Mouse (Mus musculus): ENCODE data around the gene Fam160a2. TPM values are rescaled to one million over a fixed set of nuclear protein-coding genes. Genes with fewer than 3 reads are reported as not detected.

The Fam160a2 gene
- polyA plus RNA-seq, 1 experiment from 2014 or later = 45.5 TPM

GRCm38 (mm10) chr7:105342752-105343151, 57.1 kb downstream of the Fam160a2 start:
- 70% methylated on average over 2 of the region's 2 CpGs for WGBS
- ATAC-seq (ENCODE audit: insufficient number of reproducible peaks, insufficient read depth, low FRiP score, low TSS enrichment, low read depth) = no peak

GRCm38 (mm10) chr7:105342170-105342569, 57.7 kb downstream of the Fam160a2 start, which contains the start of gene Olfr691:
TSS of gene Olfr691 (minus strand) at chr7:105342270.
- Histone ChIP-seq H3K4me1 (replicated peaks) (no peaks in the 10 kb centered on the region), H3K9me3 (no peaks in the 10 kb centered on the region), H3K36me3 (no peaks in the 10 kb centered on the region), H3K27me3 (no peaks in the 10 kb centered on the region), H3K27ac (no peak within 1 kb of the TSS), H3K4me3 (replicated peaks) (no peak within 1 kb of the TSS), H3K4me2 (no peak within 1 kb of the TSS), H3K9ac (replicated peaks) (no peak within 1 kb of the TSS)
- ATAC-seq (ENCODE audit: insufficient number of reproducible peaks, insufficient read depth, low FRiP score, low TSS enrichment, low read depth) = no peak
- WGBS = 44% methylated on average over 1 of the region's 1 CpGs

More at GRCm38 (mm10) chr7:105342752-105343151, 57.1 kb downstream of the Fam160a2 start:
- no peaks in the 10 kb centered on the region for H3K9me3 ChIP-seq
- no peak overlapping the region for H3K9ac ChIP-seq (replicated peaks)
- no peaks in the 10 kb centered on the region for H3K36me3 ChIP-seq
- no peak overlapping the region for H3K4me2 ChIP-seq
- no peak overlapping the region for H3K27ac ChIP-seq
- H3K27me3 ChIP-seq = no peaks in the 10 kb centered on the region
- no peaks in the 10 kb centered on the region for H3K4me1 ChIP-seq (replicated peaks)
- no peak overlapping the region for H3K4me3 ChIP-seq (replicated peaks)

GRCm38 (mm10) chr7:105334004-105334403, 65.8 kb downstream of the Fam160a2 start, which contains the start of gene Olfr690:
TSS of gene Olfr690 (minus strand) at chr7:105334104.
- no peak within 1 kb of the TSS for H3K9ac ChIP-seq (replicated peaks)
- H3K4me2 ChIP-seq = no peak within 1 kb of the TSS
- WGBS = 78% methylated on average over 1 of the region's 1 CpGs
- no peak for ATAC-seq (ENCODE audit: insufficient number of reproducible peaks, insufficient read depth, low FRiP score, low TSS enrichment, low read depth)
- H3K36me3 ChIP-seq = no peaks in the 10 kb centered on the region
- H3K27me3 ChIP-seq = no peaks in the 10 kb centered on the region
- H3K27ac ChIP-seq = no peak within 1 kb of the TSS
- no peaks in the 10 kb centered on the region for H3K4me1 ChIP-seq (replicated peaks)
- H3K4me3 ChIP-seq (replicated peaks) = no peak within 1 kb of the TSS
- H3K9me3 ChIP-seq = no peaks in the 10 kb centered on the region

GRCm38 (mm10) chr7:105325302-105325701, 74.6 kb downstream of the Fam160a2 start:
- no peaks in the 10 kb centered on the region for H3K4me1 ChIP-seq (replicated peaks)
- no peaks in the 10 kb centered on the region for H3K36me3 ChIP-seq
- WGBS = 74% methylated on average over 2 of the region's 2 CpGs
- H3K27ac ChIP-seq = no peak overlapping the region
- no peak overlapping the region for H3K4me3 ChIP-seq (replicated peaks)
- no peaks in the 10 kb centered on the region for H3K27me3 ChIP-seq
- H3K9me3 ChIP-seq = no peaks in the 10 kb centered on the region
- no peak overlapping the region for H3K9ac ChIP-seq (replicated peaks)
- ATAC-seq (ENCODE audit: insufficient number of reproducible peaks, insufficient read depth, low FRiP score, low TSS enrichment, low read depth) = no peak
- H3K4me2 ChIP-seq = no peak overlapping the region

Other genes starting within 250 kb of the Fam160a2 start
- gene Olfr684, start 236.4 kb downstream of the Fam160a2 start, polyA plus RNA-seq (2016; fragmentation: Nextera tagmentation; extraction: Ambion mirVana) = not detected in 2 replicates
- not detected in 2 replicates for gene Olfr685, start 214.0 kb downstream of the Fam160a2 start, polyA plus RNA-seq (2016; fragmentation: Nextera tagmentation; extraction: Ambion mirVana)
- not detected in 2 replicates for gene Olfr686, start 192.6 kb downstream of the Fam160a2 start, polyA plus RNA-seq (2016; fragmentation: Nextera tagmentation; extraction: Ambion mirVana)
- gene Olfr688, start 112.0 kb downstream of the Fam160a2 start, polyA plus RNA-seq (2016; fragmentation: Nextera tagmentation; extraction: Ambion mirVana) = not detected in 2 replicates
- not detected in 2 replicates for gene Olfr689, start 88.9 kb downstream of the Fam160a2 start, polyA plus RNA-seq (2016; fragmentation: Nextera tagmentation; extraction: Ambion mirVana)
- gene Olfr690, start 66.0 kb downstream of the Fam160a2 start, polyA plus RNA-seq (2016; fragmentation: Nextera tagmentation; extraction: Ambion mirVana) = not detected in 2 replicates
- not detected in 2 replicates for gene Olfr691, start 57.8 kb downstream of the Fam160a2 start, polyA plus RNA-seq (2016; fragmentation: Nextera tagmentation; extraction: Ambion mirVana)
- gene Olfr692, start 31.8 kb downstream of the Fam160a2 start, polyA plus RNA-seq (2016; fragmentation: Nextera tagmentation; extraction: Ambion mirVana) = not detected in 2 replicates
- gene Gm5901, start 25.0 kb downstream of the Fam160a2 start, polyA plus RNA-seq (2016; fragmentation: Nextera tagmentation; extraction: Ambion mirVana) = not detected in 2 replicates
- not detected in 2 replicates for gene Cnga4, start 4.5 kb upstream of the Fam160a2 start, polyA plus RNA-seq (2016; fragmentation: Nextera tagmentation; extraction: Ambion mirVana)
- not detected in 2 replicates for gene Cckbr, start 25.7 kb upstream of the Fam160a2 start, polyA plus RNA-seq (2016; fragmentation: Nextera tagmentation; extraction: Ambion mirVana)
- 23.2 and 24.8 TPM in 2 replicates for gene Cavin3, start 82.2 kb upstream of the Fam160a2 start, polyA plus RNA-seq (2016; fragmentation: Nextera tagmentation; extraction: Ambion mirVana)
- 29.9 and 31.4 TPM in 2 replicates for gene Smpd1, start 154.3 kb upstream of the Fam160a2 start, polyA plus RNA-seq (2016; fragmentation: Nextera tagmentation; extraction: Ambion mirVana)
- gene Apbb1, start 181.6 kb upstream of the Fam160a2 start, polyA plus RNA-seq (2016; fragmentation: Nextera tagmentation; extraction: Ambion mirVana) = 62.7 and 66.4 TPM in 2 replicates
- gene Hpx, start 200.1 kb upstream of the Fam160a2 start, polyA plus RNA-seq (2016; fragmentation: Nextera tagmentation; extraction: Ambion mirVana) = 0.23 and 0.37 TPM in 2 replicates
- 34.4 and 37.4 TPM in 2 replicates for gene Trim3, start 233.5 kb upstream of the Fam160a2 start, polyA plus RNA-seq (2016; fragmentation: Nextera tagmentation; extraction: Ambion mirVana)
- gene Timm10b, start 240.0 kb upstream of the Fam160a2 start, polyA plus RNA-seq (2016; fragmentation: Nextera tagmentation; extraction: Ambion mirVana) = 167 and 168 TPM in 2 replicates
- 72.8 and 77.2 TPM in 2 replicates for gene Arfip2, start 240.4 kb upstream of the Fam160a2 start, polyA plus RNA-seq (2016; fragmentation: Nextera tagmentation; extraction: Ambion mirVana)
- 9.9 and 13.9 TPM in 2 replicates for gene Gm45799, start 240.5 kb upstream of the Fam160a2 start, polyA plus RNA-seq (2016; fragmentation: Nextera tagmentation; extraction: Ambion mirVana)

All from limb, embryonic 12.5 days (tissue).